Mouse (Mus musculus): ENCODE measurements around the gene Scn8a. TPM values are rescaled to one million over a fixed set of nuclear protein-coding genes. Genes with fewer than 3 reads are reported as not detected.

The Scn8a gene
- polyA plus RNA-seq, 1 experiment from 2014 or later: 6.8 TPM

DNA sequence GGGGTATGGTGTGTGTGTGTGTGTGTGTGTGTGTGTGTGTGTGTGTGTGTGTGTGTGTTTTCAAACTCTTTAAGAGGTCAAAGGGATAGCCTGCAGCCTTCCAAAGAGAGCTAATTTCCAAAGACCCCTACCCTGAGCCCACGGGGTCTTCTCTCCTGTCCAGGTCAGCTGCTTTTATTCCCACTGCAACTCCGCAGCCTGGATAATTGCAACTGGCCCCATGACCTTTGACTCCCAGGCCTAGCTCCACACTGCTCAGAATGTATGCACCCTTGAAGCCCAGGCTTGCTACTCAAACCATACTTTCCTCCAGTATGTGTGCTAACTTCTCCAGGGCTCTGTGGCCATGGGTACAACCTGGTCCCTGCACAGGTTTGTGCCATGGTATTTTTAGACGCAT, 225.7 kb downstream of the Scn8a start:
- Histone ChIP-seq H3K27me3 (replicated peaks; ENCODE audit: control insufficient read depth, insufficient read depth, low read length) (no peaks in the 10 kb centered on the region; the same call in 1 of the 2 replicates), H3K9ac (ENCODE audit: low read length) (no peak overlapping the region), H3K4me1 (ENCODE audit: control insufficient read depth, insufficient read depth, low read length) (peaks cover 18% of the 10 kb centered on the region), H3K4me2 (ENCODE audit: low read length) (no peak overlapping the region), H3K36me3 (ENCODE audit: control insufficient read depth, insufficient read depth, low read length) (no peaks in the 10 kb centered on the region), H3K27ac (ENCODE audit: low read depth, low read length) (no peak overlapping the region), H3K9me3 (replicated peaks; ENCODE audit: control insufficient read depth, low read length) (no peaks in the 10 kb centered on the region), H3K4me3 (ENCODE audit: low read depth, low read length) (no peak overlapping the region)
- ATAC-seq (no peak), DNase-seq (ENCODE audit: low spot score) (no peak)
- 63% methylated on average over 3 of the region's 3 CpGs for WGBS

Other genes with a start within 250 kb of the Scn8a start
- 1.6 and 2.5 TPM in 2 replicates for gene Smagp, start 232.9 kb upstream of the Scn8a start, polyA plus RNA-seq (2014; fragmentation: Nextera tagmentation; extraction: Ambion mirVana)
- 0.18 and 0.66 TPM in 2 replicates for gene Bin2, start 200.3 kb upstream of the Scn8a start, polyA plus RNA-seq (2014; fragmentation: Nextera tagmentation; extraction: Ambion mirVana)
- 0.60 and 0.88 TPM in 2 replicates for gene Cela1, start 181.9 kb upstream of the Scn8a start, polyA plus RNA-seq (2014; fragmentation: Nextera tagmentation; extraction: Ambion mirVana)
- gene Galnt6, start 140.5 kb upstream of the Scn8a start, polyA plus RNA-seq (2014; fragmentation: Nextera tagmentation; extraction: Ambion mirVana): 0.09 and 0.10 TPM in 2 replicates
- 11.2 and 17.8 TPM in 2 replicates for gene Slc4a8, start 108.1 kb upstream of the Scn8a start, polyA plus RNA-seq (2014; fragmentation: Nextera tagmentation; extraction: Ambion mirVana)
- not detected in 2 replicates for gene Gm47841, start 177.5 kb downstream of the Scn8a start, polyA plus RNA-seq (2014; fragmentation: Nextera tagmentation; extraction: Ambion mirVana)
- 0.09 TPM in 1 of 2 replicates, not detected in the other for gene Fignl2, start 208.7 kb downstream of the Scn8a start, polyA plus RNA-seq (2014; fragmentation: Nextera tagmentation; extraction: Ambion mirVana)
- not detected in 2 replicates for gene Ankrd33, start 245.9 kb downstream of the Scn8a start, polyA plus RNA-seq (2014; fragmentation: Nextera tagmentation; extraction: Ambion mirVana)